Mouse (Mus musculus): ENCODE measurements around the gene Gm7075. TPM values are rescaled to one million over a fixed set of nuclear protein-coding genes. Genes with fewer than 3 reads are reported as not detected.

Gm7075 gene
- total RNA-seq, 2 experiments from 2014 or later: not detected

DNA sequence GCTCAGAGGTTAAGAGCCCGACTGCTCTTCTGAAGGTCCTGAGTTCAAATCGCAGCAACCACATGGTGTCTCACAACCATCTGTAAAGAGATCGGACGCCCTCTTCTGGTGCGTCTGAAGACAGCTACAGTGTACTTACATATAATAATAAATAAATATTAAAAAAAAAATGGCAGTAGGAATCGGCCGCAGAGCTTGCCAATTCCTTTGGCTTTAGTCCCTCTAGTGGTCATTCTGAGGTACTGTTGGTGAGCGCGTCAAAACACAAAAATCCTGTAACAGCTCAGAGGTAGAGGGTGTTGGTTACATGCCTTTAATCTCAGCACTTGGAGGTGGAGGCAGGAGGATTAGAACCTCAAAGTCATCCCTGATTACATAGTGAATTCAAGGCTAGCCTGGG is 44.1 kb downstream of the Gm7075 start:
- intact Hi-C loops (cut with DNase I): loop anchor here (2.0 kb wide), 1 partner anchor 223 kb away; no protein-coding TSS in a partner anchor
- DNase-seq: peak; percentile 56 to 59

DNA sequence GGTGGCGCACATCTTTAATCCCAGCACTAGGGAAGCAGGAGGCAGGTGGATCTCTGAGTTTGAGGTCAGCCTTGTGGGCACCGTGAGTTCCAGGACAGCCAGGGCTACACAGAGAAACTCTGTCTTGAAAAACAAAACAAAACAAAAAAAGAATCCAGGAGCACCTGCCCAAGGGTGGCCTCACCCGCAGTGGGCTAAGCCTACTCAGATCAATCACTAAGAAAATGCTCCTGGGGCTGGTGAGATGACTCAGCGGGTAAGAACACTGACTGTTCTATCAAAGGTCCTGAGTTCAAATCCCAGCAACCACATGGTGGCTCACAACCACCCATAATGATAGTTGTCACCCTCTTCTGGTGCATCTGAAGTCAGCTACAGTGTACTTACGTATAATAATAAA is 45.3 kb downstream of the Gm7075 start:
- intact Hi-C loops (cut with DNase I): loop anchor here (2.0 kb wide), 1 partner anchor 222 kb away; no protein-coding TSS in a partner anchor
- no peak for DNase-seq

Other genes with a start within 250 kb of the Gm7075 start
- 100 to 1,000 TPM in 1 of 2 experiments, 10 to 100 TPM in 1; 96.7 to 105 TPM for gene Mypn, start 217.8 kb downstream of the Gm7075 start, total RNA-seq (2021)
- 10 to 100 TPM; 32.2 to 33.4 TPM for gene Herc4, start 178.0 kb downstream of the Gm7075 start, total RNA-seq (2021)
- 10 to 100 TPM; 11.8 to 12.7 TPM for gene Sirt1, start 40.1 kb downstream of the Gm7075 start, total RNA-seq (2021)
- 10 to 100 TPM in 1 of 2 experiments, 1 to 10 TPM in 1; 9.7 to 10.8 TPM for gene Dnajc12, start 39.3 kb downstream of the Gm7075 start, total RNA-seq (2021)
- gene Ctnna3, start 8.3 kb upstream of the Gm7075 start, total RNA-seq (2021): 10 to 100 TPM; 52.9 to 58.5 TPM

All from heart, postnatal 36 days (tissue).